Mouse (Mus musculus): ENCODE data around the gene Cdhr4.

GRCm38 (mm10) chr9:108020741-108021140 is 28.4 kb downstream of the Cdhr4 start:
- TF ChIP-seq CTCF (IDR thresholded peaks at IDR 0.05; ENCODE audit: low read depth) = no peak
- no peak for TF ChIP-seq EP300 (IDR thresholded peaks at IDR 0.05; ENCODE audit: low read depth)

Data from liver, embryonic 14.5 days (tissue).